Mouse (Mus musculus) central nervous system, embryonic 11.5 days (tissue): ENCODE data around the gene Glb1l3. TPM values are rescaled to one million over a fixed set of nuclear protein-coding genes. Genes with fewer than 3 reads are reported as not detected.

Experiments used
- polyA plus RNA-seq: library from polyadenylated mRNA; depleted of rRNA; stranded (reverse); fragments of >200 nt; gene quantifications from 2 replicates; pipeline ENCODE4 v1.2.3, GENCODE M21; 2012; rRNA removed

Gene Glb1l3
- polyA plus RNA-seq: not detected in 2 replicates

DNA sequence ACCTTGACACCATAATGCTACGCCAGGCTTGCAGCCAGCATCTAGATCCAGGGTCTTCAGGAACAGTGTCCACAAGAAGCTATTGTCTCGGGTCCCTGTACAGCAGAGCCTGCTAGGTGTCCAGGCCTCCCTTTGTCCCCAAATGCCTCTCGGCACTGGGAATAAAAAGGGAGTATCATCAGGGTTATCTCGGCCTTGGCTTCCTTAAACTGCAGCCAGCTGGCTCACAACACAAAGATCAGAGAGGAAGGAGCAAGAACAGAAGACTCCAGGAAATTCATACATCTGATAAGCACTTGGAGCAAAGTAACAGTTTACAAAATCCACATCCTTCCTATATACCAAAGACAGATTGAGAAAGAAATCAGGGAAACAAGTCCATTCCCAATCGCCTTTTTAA, at the start of gene Glb1l3:
Gene Glb1l3, minus strand, starts transcription at position 140 of the 400 bp plus-strand sequence.

DNA sequence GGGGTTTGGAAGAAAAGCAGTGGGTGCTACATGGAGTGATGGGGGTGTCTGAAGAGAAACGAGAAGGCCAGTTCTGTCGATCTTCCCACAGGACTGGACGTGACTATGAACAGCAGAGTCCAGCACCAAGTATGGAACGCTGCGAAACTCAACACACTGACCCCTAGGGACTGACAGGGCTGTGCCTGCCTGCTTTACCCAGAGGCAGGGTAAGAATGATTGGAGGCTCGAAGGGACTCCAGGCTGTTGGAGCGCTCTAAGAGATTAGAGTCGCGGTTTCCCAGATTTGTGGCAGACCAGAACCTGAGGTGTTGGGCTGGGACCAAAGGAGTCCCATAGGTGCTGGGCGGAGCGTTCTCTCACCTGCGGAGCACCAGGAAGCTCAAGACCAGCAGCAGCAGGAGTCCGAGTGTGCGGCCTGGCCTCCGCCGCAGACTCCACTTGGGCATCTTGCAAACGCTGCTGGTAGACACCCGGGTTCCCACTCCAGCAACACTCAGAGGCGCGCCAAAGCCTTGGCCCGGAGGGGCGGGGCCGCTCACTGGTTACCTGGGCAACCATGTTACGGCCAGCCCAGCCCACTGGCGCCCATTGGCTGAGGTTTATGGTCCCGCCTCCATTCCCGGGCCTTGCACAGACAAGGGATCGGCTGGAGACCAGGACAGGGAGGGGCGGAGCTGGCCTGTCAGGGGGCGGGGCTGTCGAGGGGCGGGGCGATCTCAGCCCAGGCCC, 54.6 kb downstream of the Glb1l3 start, which contains the start of gene Glb1l2:
Gene Glb1l2, minus strand, starts transcription at position 534 of the 732 bp plus-strand sequence.

Other genes starting within 250 kb of the Glb1l3 start
- 26.1 and 31.0 TPM in 2 replicates for gene B3gat1, start 127.2 kb downstream of the Glb1l3 start, polyA plus RNA-seq
- gene Glb1l2, start 54.4 kb downstream of the Glb1l3 start, polyA plus RNA-seq: 3.5 and 5.6 TPM in 2 replicates
- 0.04 and 0.11 TPM in 2 replicates for gene Gm1110, start 62.2 kb upstream of the Glb1l3 start, polyA plus RNA-seq
- gene Acad8, start 138.7 kb upstream of the Glb1l3 start, polyA plus RNA-seq: 43.7 and 48.6 TPM in 2 replicates
- 92.6 and 94.0 TPM in 2 replicates for gene Thyn1, start 138.8 kb upstream of the Glb1l3 start, polyA plus RNA-seq
- gene Vps26b, start 169.2 kb upstream of the Glb1l3 start, polyA plus RNA-seq: 41.9 and 43.2 TPM in 2 replicates
- gene Ncapd3, start 169.3 kb upstream of the Glb1l3 start, polyA plus RNA-seq: 36.6 and 47.8 TPM in 2 replicates